Mouse (Mus musculus) monocyte, adult 5-6 weeks (primary cell): Measurements from ENCODE around the gene Entpd7. TPM values are rescaled to one million over a fixed set of nuclear protein-coding genes. Genes with fewer than 3 reads are reported as not detected.

Experiments
- ATAC-seq: fragments of 153-309, 156-312 bp; replicated peaks from 2 replicates; pipeline ENCODE4 v1.8.0; 2017; ENCODE audit warnings: mild to moderate bottlenecking; ENCODE audit not compliant: low TSS enrichment, insufficient number of reproducible peaks, severe bottlenecking, poor library complexity, low FRiP score
- total RNA-seq: library from RNA; stranded (forward); fragments of 200-1000, 200-491, 200-594 nt; gene quantifications from 3 replicates; pipeline ENCODE4 v1.2.3, GENCODE M21; 2017

The Entpd7 gene
- total RNA-seq, 1 experiment from 2014 or later: 1.5 TPM

- ATAC-seq: peak; percentile 55
These were observed 21.9 kb downstream of the Entpd7 start for GRCm38 (mm10) chr19:43711159-43711916.

- ATAC-seq: no peak
These were observed 22.5 kb downstream of the Entpd7 start for GRCm38 (mm10) chr19:43711971-43712370.

- ATAC-seq: no peak
These were observed 30.6 kb downstream of the Entpd7 start for GRCm38 (mm10) chr19:43720061-43720460.

- ATAC-seq: no peak
These were observed 33.4 kb downstream of the Entpd7 start for GRCm38 (mm10) chr19:43722891-43723290.

- ATAC-seq: no peak
These were observed 34.0 kb downstream of the Entpd7 start for GRCm38 (mm10) chr19:43723501-43723900.

- ATAC-seq: no peak
These were observed 34.7 kb downstream of the Entpd7 start for GRCm38 (mm10) chr19:43724194-43724593.

- ATAC-seq: no peak
These were observed 35.3 kb downstream of the Entpd7 start for GRCm38 (mm10) chr19:43724821-43725220.

- ATAC-seq: peak; percentile 62
These were observed 37.2 kb downstream of the Entpd7 start for GRCm38 (mm10) chr19:43726510-43727146.

GRCm38 (mm10) chr19:43729296-43730036 is 40.0 kb downstream of the Entpd7 start:
- ATAC-seq: no peak

GRCm38 (mm10) chr19:43730037-43730428 is 40.6 kb downstream of the Entpd7 start:
- ATAC-seq: no peak

- ATAC-seq: no peak
These were observed 41.7 kb downstream of the Entpd7 start for GRCm38 (mm10) chr19:43731157-43731556.

GRCm38 (mm10) chr19:43738409-43738808 is 48.9 kb downstream of the Entpd7 start:
- no peak for ATAC-seq

GRCm38 (mm10) chr19:43743401-43743800 is 53.9 kb downstream of the Entpd7 start:
- no peak for ATAC-seq

GRCm38 (mm10) chr19:43745740-43746139 is 56.3 kb downstream of the Entpd7 start:
- no peak for ATAC-seq

- ATAC-seq: no peak
These were observed 58.4 kb downstream of the Entpd7 start for GRCm38 (mm10) chr19:43747877-43748276.

GRCm38 (mm10) chr19:43750008-43750407 is 60.5 kb downstream of the Entpd7 start:
- no peak for ATAC-seq

GRCm38 (mm10) chr19:43752489-43753225 is 63.2 kb downstream of the Entpd7 start, which contains the start of the genes Cutc and Cox15:
Gene Cutc, plus strand, starts transcription at chr19:43752996.
Gene Cox15, minus strand, starts transcription at chr19:43753000.
- peak; percentile 92 for ATAC-seq

- peak; percentile 93 for ATAC-seq
These were observed 63.9 kb downstream of the Entpd7 start for GRCm38 (mm10) chr19:43753226-43753835.
